Mouse (Mus musculus) urinary bladder, postnatal 14 days (tissue): ENCODE measurements around the gene Il20rb.

Source experiments
- DNase-seq: peaks from one replicate; pipeline ENCODE4 v3.0.0; 2021; ENCODE audit warnings: low spot score

Il20rb gene

GRCm38 (mm10) chr9:100486431-100486830 lies at the start of gene Il20rb:
TSS of gene Il20rb (minus strand) at chr9:100486788.
- DNase-seq, result no peak

GRCm38 (mm10) chr9:100535618-100536262 lies 49.2 kb upstream of the Il20rb start:
- no peak for DNase-seq

GRCm38 (mm10) chr9:100534686-100535085 lies 48.1 kb upstream of the Il20rb start:
- no peak for DNase-seq

GRCm38 (mm10) chr9:100532847-100533505 lies 46.4 kb upstream of the Il20rb start:
- no peak for DNase-seq

- no peak for DNase-seq
Measured at GRCm38 (mm10) chr9:100531296-100531695, 44.7 kb upstream of the Il20rb start.

- DNase-seq, result no peak
Measured at GRCm38 (mm10) chr9:100525225-100525624, 38.6 kb upstream of the Il20rb start.

GRCm38 (mm10) chr9:100522029-100522428 lies 35.4 kb upstream of the Il20rb start:
- DNase-seq, result no peak

GRCm38 (mm10) chr9:100520586-100520985 lies 34.0 kb upstream of the Il20rb start:
- DNase-seq, result peak; percentile 56

GRCm38 (mm10) chr9:100520012-100520411 lies 33.4 kb upstream of the Il20rb start:
- DNase-seq, result no peak

- DNase-seq, result no peak
Measured at GRCm38 (mm10) chr9:100507581-100507980, 21.0 kb upstream of the Il20rb start.

- peak; percentile 76 for DNase-seq
Measured at GRCm38 (mm10) chr9:100506652-100507051, 20.1 kb upstream of the Il20rb start.

GRCm38 (mm10) chr9:100505498-100505897 lies 18.9 kb upstream of the Il20rb start:
- no peak for DNase-seq

GRCm38 (mm10) chr9:100493611-100494261 lies 7.1 kb upstream of the Il20rb start:
- no peak for DNase-seq

GRCm38 (mm10) chr9:100491424-100491823 lies 4.8 kb upstream of the Il20rb start:
- DNase-seq, result no peak

GRCm38 (mm10) chr9:100488969-100489368 lies 2.4 kb upstream of the Il20rb start:
- no peak for DNase-seq

- no peak for DNase-seq
Measured at GRCm38 (mm10) chr9:100488056-100488713, 1.6 kb upstream of the Il20rb start.

- no peak for DNase-seq
Measured at GRCm38 (mm10) chr9:100483318-100483717, 3.3 kb downstream of the Il20rb start.

GRCm38 (mm10) chr9:100481626-100482025 lies 5.0 kb downstream of the Il20rb start:
- DNase-seq, result no peak

- no peak for DNase-seq
Measured at GRCm38 (mm10) chr9:100474056-100474455, 12.5 kb downstream of the Il20rb start.

- DNase-seq, result no peak
Measured at GRCm38 (mm10) chr9:100473361-100473760, 13.2 kb downstream of the Il20rb start.

GRCm38 (mm10) chr9:100472931-100473330 lies 13.7 kb downstream of the Il20rb start:
- no peak for DNase-seq

GRCm38 (mm10) chr9:100471605-100471953 lies 15.0 kb downstream of the Il20rb start:
- DNase-seq, result no peak
